Mouse (Mus musculus): ENCODE measurements around the gene Clec4g. TPM values are rescaled to one million over a fixed set of nuclear protein-coding genes. Genes with fewer than 3 reads are reported as not detected.

Clec4g gene
- total RNA-seq, 2 experiments from 2014 or later, result not detected

DNA sequence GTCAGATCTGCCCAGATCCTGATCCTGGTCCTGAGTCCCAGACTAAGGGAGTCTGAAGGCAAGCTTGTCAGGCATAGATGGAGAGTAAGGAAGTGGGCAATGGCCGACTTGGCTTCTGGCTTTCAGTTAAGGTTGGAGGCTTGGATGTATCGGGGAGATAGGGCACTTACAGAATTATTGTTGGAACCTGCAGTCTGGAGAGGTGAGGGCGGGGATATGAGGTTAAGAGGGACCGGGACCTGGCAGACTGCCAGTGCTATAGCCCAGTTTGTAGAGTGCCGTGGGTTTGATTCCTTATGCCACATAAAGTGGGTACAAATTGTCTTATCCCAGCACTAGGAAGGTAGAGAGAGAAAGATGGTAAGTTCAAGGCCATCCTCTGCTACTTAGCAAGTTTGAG, 40.8 kb downstream of the Clec4g start:
- DNase-seq, result no peak
- intact Hi-C loops (cut with DNase I), result loop anchor here (5.0 to 10.0 kb wide), 3 partner anchors 52 to 215 kb away; partner anchors contain the start of genes C330021F23Rik, Pcp2 and Pex11g

DNA sequence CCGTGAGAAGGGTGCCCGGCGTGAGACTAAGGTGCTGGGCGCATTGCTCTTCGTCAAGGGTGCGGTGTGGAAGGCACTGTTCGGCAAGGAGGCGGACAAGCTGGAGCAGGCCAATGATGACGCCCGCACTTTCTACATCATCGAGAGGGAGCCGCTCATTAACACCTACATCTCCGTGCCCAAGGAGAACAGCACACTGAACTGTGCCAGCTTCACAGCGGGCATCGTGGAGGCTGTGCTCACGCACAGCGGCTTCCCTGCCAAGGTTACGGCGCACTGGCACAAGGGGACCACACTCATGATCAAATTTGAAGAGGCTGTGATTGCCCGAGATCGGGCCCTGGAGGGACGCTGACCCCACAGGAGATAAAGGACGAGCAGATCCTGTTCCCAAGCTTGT, 41.2 kb downstream of the Clec4g start:
- peak; percentile 29 for DNase-seq
- intact Hi-C loops (cut with DNase I), result loop anchor here (5.0 to 10.0 kb wide), 3 partner anchors 52 to 214 kb away; partner anchors contain the start of genes C330021F23Rik, Pcp2 and Pex11g

GRCm38 (mm10) chr8:3678831-3679230, 41.6 kb downstream of the Clec4g start:
- intact Hi-C loops (cut with DNase I), result loop anchor here (5.0 to 10.0 kb wide), 3 partner anchors 52 to 214 kb away; partner anchors contain the start of genes C330021F23Rik, Pcp2 and Pex11g
- no peak for DNase-seq

- intact Hi-C loops (cut with DNase I), result loop anchor here (5.0 to 10.0 kb wide), 3 partner anchors 50 to 212 kb away; partner anchors contain the start of genes C330021F23Rik, Pcp2 and Pex11g
- no peak for DNase-seq
These were observed 43.4 kb downstream of the Clec4g start for GRCm38 (mm10) chr8:3676993-3677579.

DNA sequence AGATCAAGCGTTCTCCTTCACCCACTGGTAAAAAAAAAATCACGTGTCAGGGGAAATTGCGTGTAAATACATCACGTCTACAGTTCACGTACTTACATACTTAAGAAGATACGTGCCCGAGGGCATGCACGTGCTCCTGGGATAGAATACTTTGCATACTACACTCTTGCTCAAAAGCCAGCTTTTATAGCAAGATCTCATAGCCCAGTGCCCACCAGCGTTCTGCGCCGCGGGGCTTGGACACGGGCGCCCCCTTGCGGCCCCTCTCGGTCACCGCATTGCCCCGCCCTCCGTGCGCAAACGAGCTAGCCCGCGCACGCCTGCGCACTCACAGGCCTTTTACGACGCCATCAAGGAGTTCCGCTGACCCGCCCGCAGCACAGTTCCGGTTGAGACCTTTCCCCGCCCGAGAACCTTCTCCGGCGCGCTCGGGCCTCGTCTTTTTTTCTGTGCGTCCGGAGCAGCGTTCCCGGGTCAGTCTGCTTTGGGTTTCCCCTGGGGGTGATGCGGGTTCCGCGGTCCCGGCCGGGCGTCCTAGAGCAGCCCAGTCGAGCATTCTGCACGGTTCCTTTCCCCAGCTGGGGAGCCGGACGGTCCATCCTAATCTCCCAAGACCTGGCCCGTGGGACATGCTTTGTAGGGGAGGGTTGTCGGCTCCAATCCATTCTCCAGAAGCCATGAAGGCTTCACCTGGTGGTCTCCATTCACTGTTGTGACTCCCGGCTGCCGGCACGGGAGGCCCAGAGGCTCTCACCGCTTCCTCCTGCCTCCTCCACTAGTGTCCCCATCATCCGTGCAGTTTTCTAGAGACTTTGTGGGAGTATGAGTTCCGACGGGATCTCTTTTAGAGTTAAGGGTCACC, 44.1 kb downstream of the Clec4g start, which contains the start of gene Trappc5:
Gene Trappc5 (plus strand): TSS at position 169 of the 862 bp plus-strand sequence.
- peak; percentile 94 for DNase-seq
- intact Hi-C loops (cut with DNase I), result loop anchor here (5.0 to 10.0 kb wide), 3 partner anchors 49 to 212 kb away; partner anchors contain the start of genes C330021F23Rik, Pcp2 and Pex11g

DNA sequence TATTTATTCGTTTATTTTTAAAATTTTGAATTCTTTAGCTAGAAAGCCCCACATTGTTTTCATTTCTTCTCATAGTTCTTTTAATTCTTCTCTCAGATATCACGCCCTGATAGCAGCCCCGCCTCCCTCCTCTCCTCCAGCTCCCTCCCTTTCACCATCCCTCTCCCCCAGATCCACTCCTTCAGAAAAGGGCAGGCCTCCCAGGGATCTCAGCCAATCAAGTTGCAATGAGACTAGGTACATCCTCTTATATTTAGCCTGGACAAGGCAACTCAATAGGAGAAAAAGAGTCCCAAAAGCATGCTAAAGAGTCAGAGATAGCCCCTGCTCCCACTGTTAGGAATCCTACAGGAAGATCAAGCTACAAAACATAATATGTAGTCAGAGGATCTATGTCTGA, 45.8 kb downstream of the Clec4g start:
- DNase-seq, result no peak
- intact Hi-C loops (cut with DNase I), result loop anchor here (5.0 to 10.0 kb wide), 3 partner anchors 47 to 210 kb away; partner anchors contain the start of genes C330021F23Rik, Pcp2 and Pex11g

- intact Hi-C loops (cut with DNase I), result loop anchor here (10.0 kb wide), 2 partner anchors 107 to 207 kb away; partner anchors contain the start of genes C330021F23Rik and Pex11g
- peak; percentile 88 for DNase-seq
These were observed 48.4 kb downstream of the Clec4g start, which contains the start of gene Fcor for GRCm38 (mm10) chr8:3671980-3672491. Gene Fcor (minus strand): TSS chr8:3672362.

DNA sequence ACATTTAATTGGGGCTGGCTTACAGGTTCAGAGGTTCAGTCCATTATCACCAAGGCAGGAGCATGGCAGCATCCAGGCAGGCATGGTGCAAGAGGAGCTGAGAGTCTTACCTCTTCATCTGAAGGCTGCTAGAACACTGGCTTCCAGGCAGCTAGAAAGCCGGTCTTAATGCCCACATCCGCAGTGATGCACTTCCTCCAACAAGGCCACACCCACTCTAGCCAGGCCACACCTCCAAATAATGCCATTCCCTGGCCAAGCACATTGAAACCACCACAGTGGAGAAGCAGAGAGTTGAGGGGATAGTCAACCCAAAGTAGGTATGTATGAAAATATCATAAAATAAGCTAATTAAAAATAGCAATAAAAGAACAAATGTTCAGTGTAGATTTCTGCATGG, 50.1 kb downstream of the Clec4g start:
- no peak for DNase-seq
- intact Hi-C loops (cut with DNase I), result loop anchor here (10.0 kb wide), 2 partner anchors 106 to 206 kb away; partner anchors contain the start of genes C330021F23Rik and Pex11g

DNA sequence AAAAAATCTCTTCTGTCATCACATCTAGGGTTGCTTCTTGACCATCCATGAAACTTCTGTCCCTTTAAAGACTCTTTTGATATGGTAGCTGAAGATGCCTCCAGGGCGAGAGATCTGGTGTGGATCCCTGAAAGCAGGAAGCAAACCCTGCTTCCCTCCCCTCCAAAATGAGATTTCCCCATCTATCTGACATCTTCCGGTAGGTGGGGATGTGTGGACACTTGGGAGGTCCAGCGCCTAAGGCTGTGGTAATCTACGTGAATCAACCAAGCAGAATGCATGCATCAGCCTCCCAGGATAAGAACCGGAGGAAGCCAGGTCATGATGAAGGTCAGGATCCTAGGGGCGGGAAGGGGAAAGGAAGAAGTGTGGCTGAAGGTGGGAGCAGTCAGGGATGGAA, 54.9 kb downstream of the Clec4g start, which contains the start of gene Mcemp1:
Gene Mcemp1 (plus strand): TSS at position 248 of the 400 bp plus-strand sequence.
- no peak for DNase-seq
- intact Hi-C loops (cut with DNase I), result no loop called here

DNA sequence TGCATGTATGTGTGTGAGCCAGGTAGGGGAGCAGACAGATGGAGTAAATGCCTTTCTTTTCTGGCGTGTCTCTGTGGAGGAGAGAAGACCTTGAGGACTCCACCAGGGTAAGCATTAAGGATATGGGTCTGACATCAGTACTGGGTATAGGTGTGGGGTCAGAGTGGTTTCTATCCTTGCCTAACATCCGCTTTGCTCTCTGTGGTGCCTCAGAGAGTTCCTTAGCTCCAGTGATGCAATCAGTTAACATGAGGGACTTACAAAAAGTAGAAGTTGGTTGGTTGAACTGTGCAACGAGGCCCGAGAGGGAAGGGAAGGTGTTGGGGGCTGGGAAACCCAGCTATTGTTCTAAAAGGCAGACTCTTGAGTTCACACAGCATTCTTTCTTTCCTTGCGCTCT, 56.0 kb downstream of the Clec4g start:
- intact Hi-C loops (cut with DNase I), result no loop called here
- DNase-seq, result no peak

GRCm38 (mm10) chr8:3660889-3661288, 59.6 kb downstream of the Clec4g start:
- no peak for DNase-seq
- intact Hi-C loops (cut with DNase I), result no loop called here

Other genes starting within 250 kb of the Clec4g start
- gene Tex45, start 249.8 kb downstream of the Clec4g start, total RNA-seq (2021), result not detected
- gene Zfp358, start 227.5 kb downstream of the Clec4g start, total RNA-seq (2021), result 10 to 100 TPM; 43.3 TPM
- gene Mcoln1, start 220.2 kb downstream of the Clec4g start, total RNA-seq (2021), result 10 to 100 TPM; 74.8 to 81.3 TPM
- gene Pnpla6, start 205.3 kb downstream of the Clec4g start, total RNA-seq (2021), result 10 to 100 TPM; 75.9 to 81.6 TPM
- not detected for gene C330021F23Rik, start 152.7 kb downstream of the Clec4g start, total RNA-seq (2021)
- gene Camsap3, start 133.4 kb downstream of the Clec4g start, total RNA-seq (2021), result 100 to 1,000 TPM; 109 to 118 TPM
- 10 to 100 TPM; 38.5 to 38.8 TPM for gene Xab2, start 99.3 kb downstream of the Clec4g start, total RNA-seq (2021)
- gene Pet100, start 99.1 kb downstream of the Clec4g start, total RNA-seq (2021), result 10 to 100 TPM; 60.0 to 63.3 TPM
- gene Pcp2, start 95.1 kb downstream of the Clec4g start, total RNA-seq (2021), result 1 to 10 TPM in 1 of 2 experiments, not detected in 1; 1.0 TPM
- 10 to 100 TPM; 73.8 to 78.1 TPM for gene Stxbp2, start 89.7 kb downstream of the Clec4g start, total RNA-seq (2021)
- gene Retn, start 64.9 kb downstream of the Clec4g start, total RNA-seq (2021), result under 1 TPM; 0.76 to 0.91 TPM
- gene Mcemp1, start 54.9 kb downstream of the Clec4g start, total RNA-seq (2021), result under 1 TPM; 0.38 to 0.42 TPM
- gene Fcor, start 48.3 kb downstream of the Clec4g start, total RNA-seq (2021), result 10 to 100 TPM; 13.6 to 14.1 TPM
- 10 to 100 TPM; 34.4 to 37.0 TPM for gene Trappc5, start 44.4 kb downstream of the Clec4g start, total RNA-seq (2021)
- gene Fcer2a, start 26.5 kb downstream of the Clec4g start, total RNA-seq (2021), result not detected
- gene Cd209a, start 28.3 kb upstream of the Clec4g start, total RNA-seq (2021), result not detected
- gene Cd209e, start 133.7 kb upstream of the Clec4g start, total RNA-seq (2021), result not detected
- not detected for gene Cd209d, start 157.9 kb upstream of the Clec4g start, total RNA-seq (2021)
- under 1 TPM; 0.26 to 0.34 TPM for gene Cd209b, start 206.2 kb upstream of the Clec4g start, total RNA-seq (2021)
- gene Cd209c, start 234.1 kb upstream of the Clec4g start, total RNA-seq (2021), result under 1 TPM in 1 of 2 experiments, not detected in 1; 0.40 TPM